7 mouse cellular contexts compared by ENCODE assay signal in genomic region chr7:80027636-80028417, GRCm38 (mm10). TPM values are rescaled to one million over a fixed set of nuclear protein-coding genes. Genes with fewer than 3 reads are reported as not detected.
DNase-seq lines count a peak whose midpoint lies in the region; ATAC-seq and TF ChIP-seq lines count a peak whose summit lies in the region.

No protein-coding gene starts in this region.

- H3K4me3 ChIP-seq in ES-Bruce4 (ENCODE audit: low read depth, low read length) = peak overlapping the region; percentile 61
- peak overlapping the region; percentile 78 for H3K4me3 ChIP-seq in kidney, adult 2 months (ENCODE audit: insufficient read depth, low read depth, low read length)
- peak overlapping the region; percentile 85 for H3K4me3 ChIP-seq in lung, embryonic 16.5 days (ENCODE audit: low read length)

- H3K36me3 ChIP-seq in ES-Bruce4 (ENCODE audit: control insufficient read depth, insufficient read depth, low read length, poor library complexity, severe bottlenecking) = no peaks in the 10 kb centered on the region
- no peaks in the 10 kb centered on the region for H3K36me3 ChIP-seq in kidney, adult 2 months (ENCODE audit: control insufficient read depth, insufficient read depth, low read length)
- 0 out of 2 replicates have a peak, but pooled peaks cover 2% of the 10 kb centered on the region for H3K36me3 ChIP-seq in lung, embryonic 16.5 days (ENCODE audit: control insufficient read depth, insufficient read depth, low read length)

- H3K4me1 ChIP-seq in ES-Bruce4 (ENCODE audit: control insufficient read depth, insufficient read depth, low read length) = peaks cover 15% of the 10 kb centered on the region
- H3K4me1 ChIP-seq in kidney, adult 2 months (ENCODE audit: control insufficient read depth, insufficient read depth, low read length) = peaks cover 23% of the 10 kb centered on the region
- H3K4me1 ChIP-seq in lung, embryonic 16.5 days (replicated peaks; ENCODE audit: control insufficient read depth, insufficient read depth, low read length) = peaks cover 30% of the 10 kb centered on the region

- H3K4me2 ChIP-seq in lung, embryonic 16.5 days (ENCODE audit: low read depth, low read length) = peak overlapping the region; percentile 58

- H3K9me3 ChIP-seq in ES-Bruce4 (replicated peaks; ENCODE audit: control insufficient read depth, insufficient read depth, low read length, poor library complexity, severe bottlenecking) = no peaks in the 10 kb centered on the region
- H3K9me3 ChIP-seq in lung, embryonic 16.5 days (ENCODE audit: control insufficient read depth, low read length) = no peaks in the 10 kb centered on the region

- no peak for TF ChIP-seq POLR2A in ES-Bruce4 (IDR thresholded peaks at IDR 0.05; ENCODE audit: insufficient read depth, low read length)
- no peak for TF ChIP-seq POLR2A in kidney, adult 2 months (IDR thresholded peaks at IDR 0.05; ENCODE audit: low read depth, low read length)

- peak overlapping the region; percentile 95 for H3K9ac ChIP-seq in ES-Bruce4 (ENCODE audit: low read depth, poor library complexity, severe bottlenecking)
- peak overlapping the region; percentile 92 for H3K9ac ChIP-seq in lung, embryonic 16.5 days (ENCODE audit: low read length)

- DNase-seq in adrenal gland, postnatal 14 days = peak; percentile 54
- DNase-seq in gastrocnemius, postnatal 10 days = peak; percentile 37
- DNase-seq in kidney, adult 2 months = peak; percentile 76
- DNase-seq in spleen, postnatal 36 days (ENCODE audit: low spot score in 2 of 2) = peak; percentile 46 to 56
- DNase-seq in right cerebral cortex, postnatal 14 days = no peak

- no peaks in the 10 kb centered on the region for H3K27me3 ChIP-seq in ES-Bruce4 (ENCODE audit: control insufficient read depth, insufficient read depth, low read length, poor library complexity, severe bottlenecking)
- H3K27me3 ChIP-seq in kidney, adult 2 months (replicated peaks; ENCODE audit: control insufficient read depth, insufficient read depth, low read length) = no peaks in the 10 kb centered on the region
- no peaks in the 10 kb centered on the region for H3K27me3 ChIP-seq in lung, embryonic 16.5 days (ENCODE audit: control insufficient read depth, insufficient read depth, low read depth, low read length)

- no peak for TF ChIP-seq EP300 in ES-Bruce4 (IDR thresholded peaks at IDR 0.05; ENCODE audit: insufficient read depth, low read depth, low read length)

- no peak for ATAC-seq in lung, embryonic 16.5 days (ENCODE audit: low read depth)

- H3K27ac ChIP-seq in ES-Bruce4 (ENCODE audit: insufficient read depth, low read length) = peak overlapping the region; percentile 7; the same call in 1 of the 2 replicates
- peak overlapping the region; percentile 93 for H3K27ac ChIP-seq in kidney, adult 2 months (ENCODE audit: insufficient read depth, low read depth, low read length)
- peak overlapping the region; percentile 85 for H3K27ac ChIP-seq in lung, embryonic 16.5 days (ENCODE audit: low read length)

- no peak for TF ChIP-seq CTCF in ES-Bruce4 (IDR thresholded peaks at IDR 0.05; ENCODE audit: low read depth, low read length)
- TF ChIP-seq CTCF in kidney, adult 2 months (conservative IDR thresholded peaks at IDR 0.05; ENCODE audit: insufficient read depth, insufficient read length, low read depth, low read length) = no peak

- WGBS in kidney, adult 2 months = 4% methylated on average over 23 of the region's 23 CpGs
- WGBS in lung, embryonic 16.5 days = 5% methylated on average over 23 of the region's 23 CpGs

RNA-seq across cellular contexts. Expression of gene Zfp710, which starts 3.2 kb away (rescaled TPM):
- 80.1 and 86.7 TPM in 2 replicates for polyA plus RNA-seq in ES-Bruce4 (2011; ENCODE audit: insufficient read depth, insufficient read length, low read depth, missing spikeins)
- 21.3 and 25.6 TPM in 2 replicates for total RNA-seq in adrenal gland, postnatal 14 days (2021)
- total RNA-seq in gastrocnemius, postnatal 10 days (2021) = 10 to 100 TPM; 14.2 to 16.7 TPM
- 22.6 and 26.4 TPM in 2 replicates for polyA plus RNA-seq in kidney, adult 2 months (2012; rRNA removed)
- 17.7 and 18.6 TPM in 2 replicates for polyA plus RNA-seq in lung, embryonic 16.5 days (2015; fragmentation: Nextera tagmentation; extraction: Ambion mirVana)

Comparison
In these comparisons a context has a peak if more than half of its experiments do, and no peak if none do; other contexts are left out.
1. H3K27ac ChIP-seq: peak in every context shown above with its lines; median percentile 93 in kidney, adult 2 months; 85 in lung, embryonic 16.5 days; 7 in ES-Bruce4.